Mouse (Mus musculus) lung, embryonic 16.5 days (tissue): ENCODE measurements at regions not wholly inside any gene's neighbourhood (a gene's known extent, or its start where the extent isn't known, plus 50 kb on each side); places are given as distances from the start of the nearest gene placed in this dataset.

Experiments used
- ATAC-seq: fragments of 200-750 bp; cut with Nextera tagmentation; 2 replicates; pipeline ENCODE4 v1.8.0; 2017; ENCODE audit warnings: low read depth, mild to moderate bottlenecking, moderate library complexity
- H3K27ac ChIP-seq: fragments of 300-500 bp; sonication (generic); 2 replicates; pipeline ENCODE4 v1.5.1; 2014; ENCODE audit warnings: mild to moderate bottlenecking, control low read depth, low read length
- H3K27me3 ChIP-seq: fragments of 300-500 bp; sonication (generic); 2 replicates; pipeline ENCODE4 v1.6.1; 2014; ENCODE audit warnings: low read depth, low read length, mixed read lengths; ENCODE audit not compliant: control insufficient read depth, insufficient read depth
- H3K36me3 ChIP-seq: fragments of 300-500 bp; sonication (generic); 2 replicates; pipeline ENCODE4 v1.6.1; 2014; ENCODE audit warnings: low read length; ENCODE audit not compliant: control insufficient read depth, insufficient read depth
- H3K4me1 ChIP-seq: fragments of 300-500 bp; sonication (generic); replicated peaks from 2 replicates; pipeline ENCODE4 v1.6.1; 2014; ENCODE audit warnings: low read length, mixed read lengths; ENCODE audit not compliant: control insufficient read depth, insufficient read depth
- H3K4me2 ChIP-seq: fragments of 300-500 bp; sonication (generic); 2 replicates; pipeline ENCODE4 v1.6.1; 2014; ENCODE audit warnings: low read depth, low read length, control low read depth
- H3K4me3 ChIP-seq: fragments of 300-500 bp; sonication (generic); 2 replicates; pipeline ENCODE4 v1.5.1; 2014; ENCODE audit warnings: mild to moderate bottlenecking, low read length, control low read depth
- H3K9ac ChIP-seq: fragments of 300-500 bp; sonication (generic); 2 replicates; pipeline ENCODE4 v1.6.1; 2014; ENCODE audit warnings: low read length, control low read depth
- H3K9me3 ChIP-seq: fragments of 300-500 bp; sonication (generic); 2 replicates; pipeline ENCODE4 v1.6.1; 2016; ENCODE audit warnings: low read length; ENCODE audit not compliant: control insufficient read depth
- WGBS: fragments of 180-500 bp; shearing (Covaris S2); extraction: QIAGEN DNeasy Blood & Tissue Kit; methylation state at CpG from one replicate; pipeline ENCODE4 v1.1.7; 2014; 5-methylcytosine and 5-hydroxymethylcytosine counted together

- Histone ChIP-seq H3K9ac (no peak overlapping the region), H3K4me1 (no peaks in the 10 kb centered on the region), H3K9me3 (no peaks in the 10 kb centered on the region), H3K36me3 (no peaks in the 10 kb centered on the region), H3K4me2 (no peak overlapping the region), H3K4me3 (no peak overlapping the region), H3K27me3 (no peaks in the 10 kb centered on the region), H3K27ac (no peak overlapping the region)
- 22% methylated on average over 6 of the region's 6 CpGs for WGBS
- no peak for ATAC-seq
Measured at GRCm38 (mm10) chr7:124704163-124704824, 721.6 kb downstream of the Hs3st4 start.

- no peak overlapping the region for H3K4me3 ChIP-seq
- H3K27ac ChIP-seq = no peak overlapping the region
- H3K4me2 ChIP-seq = no peak overlapping the region
- H3K4me1 ChIP-seq = no peaks in the 10 kb centered on the region
- 33% methylated on average over 3 of the region's 3 CpGs for WGBS
- H3K36me3 ChIP-seq = no peaks in the 10 kb centered on the region
- H3K27me3 ChIP-seq = no peaks in the 10 kb centered on the region
- no peak for ATAC-seq
- no peaks in the 10 kb centered on the region for H3K9me3 ChIP-seq
- H3K9ac ChIP-seq = no peak overlapping the region
Measured at GRCm38 (mm10) chr7:124707143-124707542, 724.5 kb downstream of the Hs3st4 start.

GRCm38 (mm10) chr7:124708771-124709485 lies 726.3 kb downstream of the Hs3st4 start:
- H3K9ac ChIP-seq = no peak overlapping the region
- H3K4me2 ChIP-seq = no peak overlapping the region
- H3K9me3 ChIP-seq = no peaks in the 10 kb centered on the region
- no peak overlapping the region for H3K4me3 ChIP-seq
- WGBS = 53% methylated on average over 11 of the region's 11 CpGs
- ATAC-seq = peak; percentile 23; the same call in 1 of the 2 replicates
- H3K4me1 ChIP-seq = no peaks in the 10 kb centered on the region
- H3K36me3 ChIP-seq = no peaks in the 10 kb centered on the region
- no peak overlapping the region for H3K27ac ChIP-seq
- H3K27me3 ChIP-seq = no peaks in the 10 kb centered on the region

- no peaks in the 10 kb centered on the region for H3K4me1 ChIP-seq
- no peak overlapping the region for H3K4me2 ChIP-seq
- H3K27ac ChIP-seq = no peak overlapping the region
- no peaks in the 10 kb centered on the region for H3K36me3 ChIP-seq
- no peaks in the 10 kb centered on the region; the same call in 1 of the 2 replicates for H3K9me3 ChIP-seq
- 64% methylated on average over 1 of the region's 1 CpGs for WGBS
- ATAC-seq = no peak
- H3K9ac ChIP-seq = no peak overlapping the region
- H3K27me3 ChIP-seq = no peaks in the 10 kb centered on the region
- H3K4me3 ChIP-seq = no peak overlapping the region
Measured at GRCm38 (mm10) chr7:124720927-124721326, 723.5 kb upstream of the Kdm8 start.

- Histone ChIP-seq H3K9me3 (no peaks in the 10 kb centered on the region), H3K4me3 (no peak overlapping the region), H3K27ac (no peak overlapping the region), H3K36me3 (no peaks in the 10 kb centered on the region), H3K4me2 (no peak overlapping the region), H3K9ac (no peak overlapping the region), H3K27me3 (no peaks in the 10 kb centered on the region), H3K4me1 (no peaks in the 10 kb centered on the region)
- 4% methylated on average over 2 of the region's 2 CpGs for WGBS
- ATAC-seq = no peak
Measured at GRCm38 (mm10) chr7:124742086-124742485, 702.4 kb upstream of the Kdm8 start.

GRCm38 (mm10) chr7:124746321-124746720 lies 698.2 kb upstream of the Kdm8 start:
- H3K27ac ChIP-seq = no peak overlapping the region
- ATAC-seq = no peak
- 67% methylated on average over 2 of the region's 2 CpGs for WGBS

GRCm38 (mm10) chr7:124748396-124748795 lies 696.1 kb upstream of the Kdm8 start:
- H3K4me3 ChIP-seq = no peak overlapping the region
- WGBS = 76% methylated on average over 3 of the region's 3 CpGs
- H3K4me2 ChIP-seq = no peak overlapping the region
- no peaks in the 10 kb centered on the region for H3K4me1 ChIP-seq
- no peak for ATAC-seq
- no peak overlapping the region for H3K9ac ChIP-seq
- H3K27ac ChIP-seq = no peak overlapping the region
- H3K9me3 ChIP-seq = no peaks in the 10 kb centered on the region
- H3K27me3 ChIP-seq = no peaks in the 10 kb centered on the region
- H3K36me3 ChIP-seq = no peaks in the 10 kb centered on the region

More at GRCm38 (mm10) chr7:124746321-124746720, 698.2 kb upstream of the Kdm8 start:
- Histone ChIP-seq H3K9ac (no peak overlapping the region), H3K27me3 (no peaks in the 10 kb centered on the region), H3K4me2 (no peak overlapping the region), H3K36me3 (no peaks in the 10 kb centered on the region), H3K4me1 (no peaks in the 10 kb centered on the region), H3K4me3 (no peak overlapping the region), H3K9me3 (no peaks in the 10 kb centered on the region)

- Histone ChIP-seq H3K9me3 (no peaks in the 10 kb centered on the region), H3K9ac (no peak overlapping the region), H3K36me3 (no peaks in the 10 kb centered on the region), H3K4me1 (no peaks in the 10 kb centered on the region), H3K27ac (no peak overlapping the region), H3K27me3 (no peaks in the 10 kb centered on the region), H3K4me2 (no peak overlapping the region), H3K4me3 (no peak overlapping the region)
- ATAC-seq = no peak
- 87% methylated on average over 4 of the region's 4 CpGs for WGBS
Measured at GRCm38 (mm10) chr7:124759084-124759483, 685.4 kb upstream of the Kdm8 start.

- WGBS = 42% methylated on average over 1 of the region's 1 CpGs
- H3K27me3 ChIP-seq = no peaks in the 10 kb centered on the region
- H3K9ac ChIP-seq = no peak overlapping the region
- ATAC-seq = peak; percentile 73
- H3K27ac ChIP-seq = peak overlapping the region; percentile 17; the same call in 1 of the 2 replicates
- no peaks in the 10 kb centered on the region for H3K4me1 ChIP-seq
- no peaks in the 10 kb centered on the region for H3K9me3 ChIP-seq
- H3K4me2 ChIP-seq = no peak overlapping the region
- no peaks in the 10 kb centered on the region for H3K36me3 ChIP-seq
- H3K4me3 ChIP-seq = no peak overlapping the region
Measured at GRCm38 (mm10) chr7:124777822-124778221, 666.7 kb upstream of the Kdm8 start.
